Mouse (Mus musculus): ENCODE results near the gene Cnp.
"Not testable (repeated sequence)": the region's sequence is repeated elsewhere in the genome, so short reads cannot be mapped to it uniquely, and the experiment has no call there.

The Cnp gene

DNA sequence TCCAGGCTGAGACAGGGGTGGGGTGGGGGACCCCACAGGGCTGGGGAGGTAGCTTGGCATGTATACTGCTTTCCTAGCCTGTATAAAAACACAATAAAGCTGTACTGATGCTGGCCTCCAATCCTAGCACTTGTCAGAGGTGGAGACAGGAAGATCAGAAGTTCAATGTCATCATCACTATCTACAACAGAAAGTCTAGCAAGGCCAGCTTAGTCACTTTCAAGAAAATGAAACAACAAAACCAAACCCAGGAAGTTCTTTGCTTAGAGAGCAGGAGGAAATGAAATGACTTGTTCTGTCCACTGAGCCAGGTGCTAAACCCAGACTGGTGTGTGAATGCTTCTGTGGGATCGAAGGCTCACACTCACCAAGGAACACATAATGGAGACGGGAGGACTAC lies 13.8 kb downstream of the Cnp start:
- DNase-seq (ENCODE audit: low spot score): no peak

- DNase-seq (ENCODE audit: low spot score): no peak
Observed at GRCm38 (mm10) chr11:100592346-100593046, 17.8 kb downstream of the Cnp start.

GRCm38 (mm10) chr11:100594608-100595007 lies 19.9 kb downstream of the Cnp start:
- no peak for DNase-seq (ENCODE audit: low spot score)

- DNase-seq (ENCODE audit: low spot score): no peak
Observed at GRCm38 (mm10) chr11:100595533-100595932, 20.8 kb downstream of the Cnp start.

- DNase-seq (ENCODE audit: low spot score): no peak
Observed at GRCm38 (mm10) chr11:100598074-100598473, 23.4 kb downstream of the Cnp start.

GRCm38 (mm10) chr11:100601372-100601771 lies 26.7 kb downstream of the Cnp start:
- DNase-seq (ENCODE audit: low spot score): no peak

DNA sequence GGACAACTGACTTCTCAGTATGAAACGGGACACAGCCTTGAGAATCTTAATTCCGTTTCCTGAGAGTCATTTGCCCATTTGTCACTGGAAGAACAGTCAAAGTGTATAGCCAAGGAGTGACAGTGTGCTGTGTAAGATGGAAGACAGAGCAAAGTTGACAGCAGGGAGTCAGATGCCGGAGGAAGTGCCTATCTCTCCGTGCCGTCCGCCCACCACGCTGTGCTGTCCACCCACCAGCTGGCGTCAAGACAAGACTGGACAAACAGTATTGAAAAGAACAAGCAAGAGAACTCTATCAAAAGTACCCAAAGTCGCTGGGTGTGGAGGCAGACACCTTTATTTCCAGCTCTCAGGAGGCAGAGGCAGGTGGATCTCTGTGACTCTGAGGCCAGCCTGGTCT lies 28.5 kb downstream of the Cnp start:
- no peak for DNase-seq (ENCODE audit: low spot score)

GRCm38 (mm10) chr11:100603813-100604212 lies 29.1 kb downstream of the Cnp start:
- DNase-seq (ENCODE audit: low spot score): no peak

GRCm38 (mm10) chr11:100604321-100605005 lies 29.8 kb downstream of the Cnp start:
- DNase-seq (ENCODE audit: low spot score): no peak

DNA sequence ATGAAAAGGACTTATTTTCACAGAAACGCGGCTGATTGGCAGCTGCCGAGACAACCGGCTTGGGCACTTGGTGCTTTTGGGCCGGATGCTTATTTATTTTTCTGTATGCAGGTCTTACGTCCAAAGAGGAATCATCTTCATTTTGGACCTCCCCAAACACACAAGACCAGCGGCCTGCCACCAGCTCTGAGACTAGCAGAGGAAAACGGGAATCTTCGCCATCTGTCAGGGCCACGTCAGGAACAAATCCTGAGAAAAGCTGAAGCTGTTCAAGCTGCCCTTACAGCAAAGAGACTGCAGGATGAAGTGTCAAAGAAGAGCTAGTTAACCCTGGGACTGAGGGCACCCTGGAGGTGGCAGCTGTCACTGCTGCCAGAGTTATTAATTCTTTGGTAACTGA lies 30.7 kb downstream of the Cnp start:
- peak; percentile 30 for DNase-seq (ENCODE audit: low spot score)

- no peak for DNase-seq (ENCODE audit: low spot score)
Observed at GRCm38 (mm10) chr11:100607121-100607520, 32.4 kb downstream of the Cnp start.

DNA sequence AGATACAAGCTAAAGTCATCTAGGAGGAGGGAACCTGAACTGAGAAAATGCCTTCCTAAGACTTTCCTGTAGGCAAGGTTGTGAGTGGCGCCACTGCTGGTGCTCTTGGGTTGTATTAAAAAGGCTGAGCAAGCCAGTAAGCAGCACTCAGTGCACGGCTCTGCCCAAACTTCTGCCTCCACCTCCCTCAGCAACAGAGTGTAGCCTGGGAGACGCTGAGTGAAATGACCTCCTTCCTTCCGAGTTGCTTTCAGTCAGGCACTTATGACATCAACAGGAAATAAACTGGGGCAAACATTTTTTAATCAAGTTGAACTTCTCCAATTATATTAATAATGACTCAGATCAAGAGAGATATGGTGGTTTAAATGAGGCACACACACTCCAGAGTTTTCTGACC lies 34.1 kb downstream of the Cnp start:
- DNase-seq (ENCODE audit: low spot score): no peak

DNA sequence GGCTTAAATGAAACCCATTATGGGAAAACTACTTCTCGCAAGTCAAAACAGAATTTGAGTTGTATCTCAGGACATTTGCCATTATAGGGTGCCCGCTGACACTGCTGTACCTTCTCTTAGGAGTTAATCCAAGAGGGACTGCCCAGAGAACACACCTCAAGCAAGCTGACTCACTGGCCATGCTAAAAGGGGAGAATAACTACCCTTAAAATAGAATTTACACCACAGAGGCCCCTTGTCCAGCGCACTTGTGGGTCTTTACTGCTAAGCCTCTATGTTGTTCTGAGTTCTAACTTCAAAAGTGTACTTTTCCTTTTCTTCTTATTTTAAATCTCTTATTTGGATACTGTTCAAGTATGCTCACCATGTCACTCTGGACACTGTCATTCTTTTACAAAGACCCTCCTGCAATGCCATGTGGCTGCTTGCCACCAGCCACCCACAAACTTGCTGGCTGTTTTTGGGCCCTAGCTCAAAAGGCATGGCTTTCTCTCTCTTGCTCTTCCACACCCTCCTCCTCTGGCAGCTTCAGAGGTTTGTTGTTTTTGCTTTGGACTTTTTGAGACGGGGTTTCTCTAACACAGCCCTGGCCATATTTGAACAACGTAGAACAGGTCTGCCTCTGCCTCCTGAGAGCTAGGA lies 34.8 kb downstream of the Cnp start:
- DNase-seq (ENCODE audit: low spot score): no peak

- DNase-seq (ENCODE audit: low spot score): no peak
Observed at GRCm38 (mm10) chr11:100609997-100610680, 35.4 kb downstream of the Cnp start.

GRCm38 (mm10) chr11:100611627-100612026 lies 36.9 kb downstream of the Cnp start:
- no peak for DNase-seq (ENCODE audit: low spot score)

DNA sequence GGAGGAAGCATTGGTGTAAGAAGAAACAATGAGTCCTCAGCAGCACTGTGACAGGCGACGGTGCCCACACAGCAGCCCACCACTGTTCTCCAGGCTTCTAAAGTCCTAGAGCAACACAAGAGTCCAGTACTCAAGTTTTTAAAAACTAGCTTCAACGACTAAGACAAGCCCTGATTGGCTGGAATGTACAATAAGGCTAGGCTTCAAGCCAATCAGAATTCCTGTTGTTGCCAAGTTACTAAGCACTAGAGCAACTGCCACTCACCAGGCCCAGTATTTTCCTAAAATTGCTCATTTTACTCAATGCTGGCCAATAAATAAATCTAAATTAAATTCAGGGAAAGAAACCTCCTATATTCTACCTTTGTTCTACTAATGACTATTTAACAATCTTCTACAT lies 38.5 kb downstream of the Cnp start:
- DNase-seq (ENCODE audit: low spot score): peak; percentile 49

DNA sequence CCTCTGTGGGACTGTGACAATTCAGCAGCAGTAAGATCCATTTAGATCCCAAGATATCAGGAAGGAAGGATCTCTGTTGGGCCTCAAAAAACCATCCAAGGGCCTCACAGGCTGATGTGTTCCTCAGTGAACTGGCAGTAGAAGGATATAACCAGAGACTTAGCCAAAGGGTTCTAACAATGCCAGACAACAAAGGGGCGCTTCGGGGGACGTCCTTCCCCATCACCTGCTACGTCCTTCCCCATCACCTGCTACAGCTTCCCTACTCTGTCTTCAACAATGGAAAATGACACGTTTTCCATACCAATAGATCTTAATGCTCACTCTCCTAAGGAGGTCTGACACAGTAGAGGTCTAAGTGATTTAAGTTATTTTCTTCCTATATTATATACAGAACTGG lies 41.6 kb downstream of the Cnp start:
- DNase-seq (ENCODE audit: low spot score): no peak

DNA sequence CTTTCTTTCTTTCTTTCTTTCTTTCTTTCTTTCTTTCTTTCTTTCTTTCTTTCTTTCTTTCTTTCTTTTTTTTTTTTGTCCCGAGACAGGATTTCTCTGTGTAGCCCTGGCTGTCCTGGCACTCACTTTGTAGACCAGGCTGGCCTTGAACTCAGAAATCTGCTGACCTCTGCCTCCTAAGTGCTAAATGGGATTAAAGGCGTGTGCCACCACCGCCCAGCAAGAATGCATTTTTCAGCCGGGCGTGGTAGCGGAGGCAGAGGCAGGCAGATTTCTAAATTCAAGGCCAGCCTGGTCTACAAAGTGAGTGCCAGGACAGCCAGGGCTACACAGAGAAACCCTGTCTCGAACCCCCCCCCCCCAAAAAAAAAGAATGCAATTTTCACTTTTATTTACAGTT lies 42.1 kb downstream of the Cnp start:
- DNase-seq (ENCODE audit: low spot score): not testable (repeated sequence)

DNA sequence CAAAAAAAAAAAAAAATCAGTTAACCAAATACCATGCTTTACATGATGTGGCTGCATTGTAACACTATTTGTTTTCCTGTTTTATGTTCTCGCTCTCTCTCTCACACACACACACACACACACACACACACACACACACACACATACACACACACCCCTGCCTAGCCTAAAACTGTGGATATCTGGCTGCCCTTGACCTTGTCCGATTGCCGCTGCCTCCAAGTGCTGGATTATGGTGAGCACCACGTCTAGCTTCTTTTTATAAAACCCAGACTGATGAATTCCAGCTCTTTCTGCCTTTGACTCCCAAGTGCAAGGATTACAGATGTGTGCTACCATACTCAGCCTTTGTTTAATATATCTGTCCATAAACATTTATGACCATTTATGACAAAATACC lies 42.8 kb downstream of the Cnp start:
- DNase-seq (ENCODE audit: low spot score): no peak

DNA sequence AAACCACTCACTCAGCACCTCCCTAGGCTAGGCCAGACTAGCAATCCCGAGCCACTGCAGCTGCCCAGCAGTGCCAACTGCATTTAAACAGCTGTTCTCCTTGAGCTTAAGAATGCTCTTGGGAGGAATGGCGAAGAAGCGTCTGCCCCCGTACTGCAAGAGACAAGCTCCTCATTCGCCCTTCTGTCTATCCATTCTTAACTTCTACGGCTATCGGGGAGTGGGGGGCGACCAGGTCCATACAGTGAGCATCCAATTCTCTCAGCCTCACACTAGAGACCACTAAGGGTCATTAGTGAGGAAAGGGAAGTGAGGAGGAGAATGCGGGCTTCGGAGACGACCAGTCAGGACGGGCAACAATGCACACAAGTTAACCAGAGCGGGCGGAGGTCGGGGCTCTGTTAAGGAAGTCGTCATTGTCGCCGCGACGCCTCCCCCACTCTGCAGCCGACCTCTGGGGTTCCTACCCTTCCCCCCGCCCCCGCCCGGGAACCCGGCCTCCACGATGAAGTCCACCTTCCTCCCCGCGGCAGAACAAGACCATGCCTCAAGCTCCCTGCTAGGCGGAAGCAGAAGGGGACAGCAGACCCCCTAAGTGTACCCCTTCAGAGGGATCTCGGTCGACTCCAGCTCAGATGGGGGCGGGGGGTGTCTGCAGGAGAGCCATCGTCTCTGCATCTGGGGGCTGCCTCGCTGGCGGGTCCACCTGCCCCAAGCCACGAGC lies 44.2 kb downstream of the Cnp start, which contains the start of gene Nkiras2:
Gene Nkiras2, plus strand, starts transcription at position 484 of the 724 bp plus-strand sequence.
- peak; percentile 75 for DNase-seq (ENCODE audit: low spot score)

GRCm38 (mm10) chr11:100619485-100619975 lies 44.8 kb downstream of the Cnp start:
- peak; percentile 99 for DNase-seq (ENCODE audit: low spot score)

DNA sequence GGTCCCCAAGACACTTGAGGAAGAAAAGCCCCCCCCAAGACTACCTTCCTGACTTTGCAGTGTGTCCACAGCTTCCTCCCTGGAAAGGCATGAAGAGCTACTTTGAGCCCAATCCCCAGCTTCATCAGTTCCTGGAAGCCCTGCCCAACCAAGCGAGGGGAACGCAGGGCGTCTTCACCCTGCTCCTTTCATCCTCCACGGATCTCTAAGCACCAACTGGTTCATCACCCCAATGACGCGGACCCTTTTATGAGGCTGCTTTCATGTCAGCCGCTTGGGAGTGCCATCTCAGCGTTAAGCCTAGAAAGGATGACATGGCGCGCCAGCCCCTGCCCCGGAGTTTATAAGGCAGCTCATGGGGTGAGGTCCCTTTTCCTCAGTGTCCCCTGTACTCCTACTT lies 45.3 kb downstream of the Cnp start, which contains the start of gene Dnajc7:
Gene Dnajc7, minus strand, starts transcription at position 187 of the 400 bp plus-strand sequence.
- DNase-seq (ENCODE audit: low spot score): no peak

All from retina, embryonic 14.5 days (tissue).